Mouse (Mus musculus): ENCODE data around the gene Taf5l.
"Not testable (repeated sequence)": the region's sequence is repeated elsewhere in the genome, so short reads cannot be mapped to it uniquely, and the experiment has no call there.

Taf5l gene

DNA sequence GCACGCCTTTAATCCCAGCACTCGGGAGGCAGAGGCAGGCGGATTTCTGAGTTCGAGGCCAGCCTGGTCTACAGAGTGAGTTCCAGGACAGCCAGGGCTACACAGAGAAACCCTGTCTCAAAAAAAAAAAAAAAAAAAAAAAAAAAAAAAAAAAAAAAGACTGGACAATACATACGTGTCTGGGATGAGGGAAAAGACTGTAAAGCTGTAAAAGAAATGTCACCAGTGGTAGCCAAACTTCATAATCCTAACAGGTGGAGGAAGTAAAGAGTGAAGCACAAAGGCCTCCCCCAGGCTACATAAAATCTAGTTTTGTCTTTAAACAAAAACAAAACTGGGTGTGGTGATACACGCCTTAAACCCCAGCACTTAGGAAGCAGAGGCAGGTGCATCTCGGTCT is 6.9 kb downstream of the Taf5l start:
- DNase-seq (ENCODE audit: extremely low spot score): not testable (repeated sequence)

DNA sequence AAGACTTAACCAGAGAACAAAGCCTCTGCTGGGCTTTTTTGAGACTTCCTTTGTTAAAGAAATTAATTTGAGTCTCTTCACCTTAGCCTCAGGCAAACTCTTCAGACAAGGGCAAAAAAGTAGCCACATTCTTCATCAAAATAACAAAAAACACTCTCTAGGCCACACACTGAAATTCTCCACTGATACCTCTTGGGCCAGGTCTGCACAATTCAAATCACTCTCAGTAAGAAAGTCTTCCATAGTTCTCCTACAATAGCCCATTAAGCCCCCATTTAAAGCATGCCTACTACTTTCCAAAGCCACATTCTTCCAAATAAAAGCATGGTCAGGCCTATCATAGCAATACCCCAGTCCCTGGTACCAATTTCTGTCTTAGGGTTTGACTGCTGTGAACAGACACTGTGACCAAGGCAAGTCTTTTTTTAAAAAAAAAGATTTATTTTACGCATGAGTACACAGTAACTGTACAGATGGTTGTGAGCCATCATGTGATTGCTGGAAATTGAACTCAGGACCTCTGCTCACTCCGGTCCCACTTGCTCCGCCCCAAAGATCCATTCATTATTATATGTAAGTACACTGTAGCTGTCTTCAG is 9.1 kb downstream of the Taf5l start:
- DNase-seq (ENCODE audit: extremely low spot score): no peak

DNA sequence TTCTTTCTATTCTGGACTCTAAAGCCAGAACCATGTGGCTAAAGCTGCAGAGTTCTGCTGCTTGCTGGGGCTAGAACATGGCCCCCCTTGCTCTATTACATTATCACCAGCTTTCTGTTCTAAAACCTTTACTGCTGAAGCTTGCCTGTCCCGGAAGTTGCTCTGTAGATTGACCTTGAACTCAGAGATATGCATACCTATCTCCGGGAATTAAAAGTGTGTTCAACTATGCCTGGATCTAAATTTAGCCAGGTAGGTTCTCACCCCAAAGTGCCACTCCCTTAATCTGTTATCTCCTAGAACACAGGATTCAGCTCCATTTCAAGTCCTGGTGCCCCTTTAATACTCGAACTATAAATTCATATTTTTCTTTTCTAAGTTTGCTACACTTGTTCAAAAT is 9.6 kb downstream of the Taf5l start:
- DNase-seq (ENCODE audit: extremely low spot score): no peak

DNA sequence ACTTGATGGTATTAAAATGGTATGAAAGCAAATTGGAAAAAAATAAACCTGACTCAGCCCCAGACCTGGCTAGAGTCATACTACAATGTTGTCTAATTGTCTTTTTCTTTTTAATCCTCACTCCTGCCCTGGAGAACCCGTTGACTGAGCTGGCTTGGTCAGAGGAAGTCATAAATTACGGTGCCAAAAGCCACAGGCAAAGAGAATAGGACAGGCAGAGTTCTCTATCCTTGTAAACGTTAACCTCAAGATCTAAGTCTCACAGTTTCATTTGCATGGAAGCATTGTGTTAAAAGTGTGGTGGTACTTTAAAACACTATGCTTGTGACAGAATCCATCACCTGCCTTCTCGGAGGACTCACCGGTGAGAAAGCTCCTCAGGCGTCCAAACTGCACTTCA is 13.4 kb downstream of the Taf5l start:
- no peak for DNase-seq (ENCODE audit: extremely low spot score)

DNA sequence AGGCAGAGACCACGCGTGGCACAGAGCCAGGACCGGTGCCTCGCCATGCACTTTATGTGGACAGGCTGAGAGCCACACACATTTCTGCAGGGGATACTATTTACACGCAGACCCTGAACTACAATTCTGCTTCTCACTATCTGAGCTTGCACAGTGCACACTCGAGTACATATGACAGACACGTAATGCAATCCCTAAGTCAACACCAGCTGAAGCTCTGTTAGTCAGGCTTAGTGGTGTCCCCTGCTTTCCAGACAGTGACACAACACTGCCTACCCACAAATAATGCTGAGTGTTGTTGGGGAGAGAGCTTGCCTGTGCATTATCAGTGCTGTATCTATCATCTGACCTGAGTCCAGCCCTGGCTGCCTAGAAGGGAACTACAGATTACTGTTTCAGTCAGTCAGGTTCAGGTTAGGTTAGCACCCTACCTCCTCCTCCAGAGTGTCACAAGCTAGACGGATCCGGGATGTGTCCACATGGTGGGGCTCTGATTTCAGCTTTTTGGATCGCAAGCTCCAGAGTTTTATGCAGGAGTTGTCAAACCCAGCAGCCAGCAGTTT is 18.6 kb downstream of the Taf5l start:
- no peak for DNase-seq (ENCODE audit: extremely low spot score)

DNA sequence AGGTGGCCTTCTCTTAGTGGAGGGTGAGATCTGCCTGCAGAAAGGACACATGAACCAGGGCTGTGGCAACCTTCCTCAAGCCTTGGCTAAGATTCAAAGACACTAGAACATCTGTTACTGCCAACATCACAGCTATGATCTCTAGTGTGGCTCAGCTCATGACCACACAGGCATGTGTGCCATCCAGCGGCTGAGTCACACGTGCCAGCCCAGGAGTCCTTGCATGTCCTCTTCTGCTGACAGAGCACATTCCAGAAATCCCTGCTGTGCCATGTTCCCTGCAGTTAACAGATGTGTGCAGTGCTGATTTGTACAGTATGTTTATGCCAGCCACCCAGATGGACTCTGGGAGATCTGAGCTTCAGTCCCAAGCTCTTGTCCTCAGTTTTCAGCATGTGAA is 21.6 kb downstream of the Taf5l start:
- DNase-seq (ENCODE audit: extremely low spot score): no peak

DNA sequence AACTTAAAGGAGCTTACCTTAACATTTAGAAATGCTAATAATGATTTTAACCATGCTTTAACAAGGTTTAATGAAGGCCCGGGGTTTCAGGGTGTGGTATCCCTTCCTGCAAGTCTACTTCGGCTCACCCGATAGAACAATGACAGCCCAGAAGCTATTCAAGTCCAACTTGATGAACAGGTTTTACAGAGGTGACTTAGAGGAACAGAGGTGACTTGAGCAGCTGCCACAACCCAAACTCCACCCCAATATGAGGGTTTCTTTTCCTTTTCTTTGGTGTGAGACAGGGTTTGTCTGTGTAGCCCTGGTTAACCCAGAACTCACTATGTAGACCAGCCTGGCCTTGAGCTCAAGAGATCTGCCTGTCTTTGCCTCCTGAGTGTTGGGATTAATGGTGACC is 27.2 kb downstream of the Taf5l start:
- DNase-seq (ENCODE audit: extremely low spot score): no peak

DNA sequence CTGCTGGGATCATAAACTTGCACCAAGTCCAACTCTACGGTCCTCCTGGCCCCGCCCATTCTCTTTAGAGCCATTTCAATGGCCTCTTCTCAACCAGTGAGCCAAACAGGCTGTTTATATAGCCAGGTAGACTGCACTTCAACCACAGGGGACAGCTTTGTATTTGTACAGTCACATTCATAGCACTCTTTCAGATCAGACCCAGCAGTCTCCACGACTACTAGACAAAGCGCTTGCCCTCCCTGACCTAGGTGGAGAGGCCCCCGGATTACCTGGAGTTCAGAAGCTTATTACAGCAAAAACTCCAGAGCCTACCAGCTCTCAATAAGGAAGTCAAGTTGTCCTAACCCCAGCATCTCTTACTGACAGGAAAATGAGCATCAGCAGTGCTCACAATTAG is 27.6 kb downstream of the Taf5l start:
- DNase-seq (ENCODE audit: extremely low spot score): no peak

DNA sequence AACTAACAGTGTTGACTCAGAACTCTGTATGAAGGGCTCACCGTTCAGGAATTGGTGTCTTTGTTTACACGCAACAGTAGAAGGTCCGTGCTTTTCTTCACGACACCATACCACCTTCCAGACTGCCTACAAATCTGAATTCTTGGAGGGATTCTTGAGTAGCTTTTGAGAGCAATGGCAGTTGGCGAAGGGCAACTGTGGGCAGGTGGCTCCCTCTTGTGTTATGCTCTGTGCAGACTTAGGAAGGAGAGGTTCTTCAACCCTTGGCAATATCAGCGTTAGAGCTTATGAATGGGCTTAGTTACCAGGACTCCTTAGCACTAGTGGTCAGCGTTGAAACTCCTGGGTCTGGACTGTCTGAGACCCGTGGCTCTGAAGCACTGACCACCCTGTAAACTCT is 28.6 kb downstream of the Taf5l start:
- DNase-seq (ENCODE audit: extremely low spot score): no peak

DNA sequence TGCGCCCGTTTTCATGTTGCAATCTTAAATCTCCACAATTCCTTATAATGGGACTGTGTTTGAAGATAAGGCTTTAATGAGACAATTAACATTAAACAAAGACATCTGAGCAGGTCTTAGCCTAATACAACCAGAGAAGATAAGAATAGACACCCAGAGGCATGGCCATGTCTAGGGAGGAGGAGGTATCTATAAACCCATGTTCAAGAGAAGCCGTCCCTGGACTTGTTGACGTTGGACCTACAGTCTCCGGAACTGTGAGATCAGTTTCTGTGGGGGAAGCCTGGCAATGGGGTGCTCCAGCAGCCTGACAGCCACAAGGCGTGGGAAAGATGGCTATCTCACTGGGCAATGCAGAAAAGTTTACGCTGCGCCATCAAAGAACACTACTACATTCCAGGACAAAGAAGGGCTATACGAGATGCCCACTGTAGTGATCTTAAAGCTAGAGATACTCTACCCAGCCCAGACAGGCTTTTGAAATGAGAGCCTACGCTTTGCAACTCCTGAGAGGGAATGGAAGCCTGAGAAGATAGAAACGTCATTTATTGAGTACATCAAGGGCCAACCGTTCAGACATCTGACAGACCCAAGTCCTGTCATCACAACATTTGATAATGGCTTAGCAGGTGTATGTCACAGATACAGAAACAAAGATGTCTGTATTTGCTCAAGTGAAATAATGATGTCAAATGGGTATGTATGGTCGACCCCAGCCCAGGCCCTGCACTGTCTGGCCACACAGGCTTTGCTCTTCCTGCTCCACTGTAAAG is 30.7 kb downstream of the Taf5l start:
- DNase-seq (ENCODE audit: extremely low spot score): no peak

DNA sequence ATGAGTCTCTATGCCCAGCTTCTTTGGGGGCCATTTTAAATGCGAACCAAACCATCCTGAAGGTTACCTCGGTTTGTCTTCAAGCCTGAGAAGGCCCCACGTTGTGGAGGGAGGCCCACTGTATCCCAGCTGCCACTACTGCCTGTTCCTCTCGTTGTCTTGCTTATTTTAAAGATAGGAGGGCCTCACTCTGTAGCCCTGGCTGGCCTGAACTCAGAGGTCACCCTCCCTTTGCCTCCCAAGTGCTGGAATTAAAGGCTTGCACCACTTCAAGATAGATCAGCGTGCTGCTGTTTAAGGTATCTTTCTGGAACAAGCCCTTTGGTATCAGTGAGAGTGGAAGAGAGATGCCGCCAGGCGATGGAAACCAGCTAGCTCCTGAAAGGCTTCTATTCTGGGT is 32.1 kb downstream of the Taf5l start:
- DNase-seq (ENCODE audit: extremely low spot score): no peak

DNA sequence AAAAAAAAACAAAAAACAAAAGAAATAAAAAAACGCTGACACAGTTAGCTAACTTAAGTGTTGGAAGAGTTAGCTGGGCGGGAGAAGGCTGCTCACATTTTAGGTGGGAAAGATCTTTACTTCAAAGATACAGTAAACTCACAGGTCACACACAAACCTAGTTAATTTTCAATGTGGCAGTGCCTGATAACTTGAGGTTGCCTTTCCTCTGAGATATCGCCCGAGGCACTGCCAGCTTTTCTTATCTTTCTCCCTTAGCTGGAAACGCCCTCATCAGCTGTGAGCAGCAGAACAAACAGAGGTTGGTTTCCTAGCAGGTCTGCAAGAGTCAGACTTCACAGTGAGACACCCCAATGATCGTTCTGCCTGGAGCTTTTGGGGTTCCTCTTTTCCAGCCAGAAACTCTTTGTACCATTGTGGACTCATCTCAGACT is 32.6 kb downstream of the Taf5l start:
- DNase-seq (ENCODE audit: extremely low spot score): no peak

DNA sequence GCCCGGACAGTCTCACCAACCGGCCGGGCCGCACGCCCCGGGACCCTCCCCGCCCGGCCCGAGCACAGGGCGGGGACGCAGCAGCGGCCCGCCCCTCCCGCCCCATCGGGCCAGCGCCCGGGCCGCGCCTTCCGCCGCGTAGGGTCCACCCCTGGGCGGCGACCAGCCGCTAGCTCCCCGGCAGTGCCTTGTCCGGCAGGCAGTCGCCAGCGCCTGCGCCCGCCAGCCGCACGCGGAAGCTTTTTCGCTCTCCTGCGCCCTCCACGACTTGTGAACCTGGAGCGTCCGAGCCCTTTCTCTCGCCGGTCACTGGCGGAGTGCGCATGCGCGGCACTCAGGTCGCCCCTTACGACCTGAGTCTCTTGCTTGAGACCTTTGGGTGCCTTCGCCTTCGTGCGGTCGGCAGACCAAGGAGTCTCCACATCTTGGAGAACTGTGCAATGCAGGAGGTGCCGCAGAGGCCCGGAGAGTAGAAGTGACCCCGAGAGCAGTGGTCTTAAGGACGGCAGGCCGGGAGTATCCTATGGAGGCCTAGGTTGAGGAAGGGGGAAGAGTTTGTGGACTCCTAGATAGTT is 38.3 kb downstream of the Taf5l start, which contains the start of gene Abcb10:
TSS of gene Abcb10 (minus strand) at position 297 of the 575 bp plus-strand sequence.
- DNase-seq (ENCODE audit: extremely low spot score): peak; percentile 89

DNA sequence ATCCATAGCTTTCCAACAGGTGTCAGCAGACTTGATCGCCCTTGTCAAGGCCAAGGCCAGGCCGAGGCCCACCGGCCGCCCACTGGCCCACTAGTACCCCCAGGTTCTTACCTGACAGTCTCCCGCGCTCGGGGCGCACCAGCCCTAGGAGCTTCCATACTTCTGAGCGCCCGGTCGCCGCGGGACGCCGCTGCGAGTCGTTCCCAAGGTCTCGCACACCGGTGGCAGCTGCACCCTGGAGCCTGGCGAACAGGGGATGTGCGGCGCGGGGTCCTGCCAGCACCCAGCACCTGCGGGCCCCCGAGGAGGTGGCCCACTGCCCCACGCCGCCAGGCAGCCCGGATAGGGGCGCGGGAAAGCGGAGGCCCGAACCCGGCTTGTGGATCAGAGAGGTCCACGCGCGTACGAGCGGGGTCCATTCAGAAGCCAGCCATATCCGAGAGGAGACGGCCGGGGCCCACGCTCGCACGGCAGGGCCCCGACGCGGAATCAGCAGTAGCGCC is 38.9 kb downstream of the Taf5l start:
- DNase-seq (ENCODE audit: extremely low spot score): no peak

DNA sequence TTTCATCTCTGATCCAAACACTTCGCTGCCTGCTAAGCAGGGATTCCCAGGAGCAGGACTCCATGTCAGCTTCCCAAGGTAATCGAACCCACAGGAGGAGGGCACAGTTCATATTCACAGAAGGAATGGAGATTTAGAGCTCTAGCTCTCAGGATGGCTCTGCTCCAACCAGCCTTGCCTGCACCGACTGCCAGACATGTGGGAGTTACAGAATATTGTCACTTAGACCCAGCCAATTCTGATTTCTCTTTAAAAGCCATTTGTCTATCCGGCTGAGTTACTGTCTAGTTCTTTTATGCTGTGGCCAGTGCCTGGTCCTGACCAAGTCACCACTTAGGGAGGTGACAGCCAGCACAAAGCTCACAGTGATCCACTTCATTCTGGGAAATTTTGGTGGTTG is 39.5 kb downstream of the Taf5l start:
- no peak for DNase-seq (ENCODE audit: extremely low spot score)

DNA sequence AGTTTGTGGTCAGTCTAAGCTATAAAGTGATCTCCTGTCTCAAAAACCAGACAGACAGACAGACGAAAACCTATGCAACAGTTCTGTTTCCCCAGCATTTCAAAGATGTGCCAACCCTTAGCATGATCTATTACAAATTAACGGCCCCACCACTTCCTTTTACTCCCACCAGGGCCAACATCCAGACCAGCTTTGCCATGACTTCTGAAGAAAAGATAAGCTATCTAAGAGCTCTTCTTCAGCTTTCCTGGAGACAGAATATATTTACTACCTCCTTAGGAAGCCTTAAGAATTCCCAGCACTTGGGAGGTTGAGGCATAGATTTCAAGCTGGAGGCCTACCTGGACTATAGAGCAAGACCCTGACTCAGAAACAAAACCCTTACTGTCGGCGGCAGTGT is 41.0 kb downstream of the Taf5l start:
- no peak for DNase-seq (ENCODE audit: extremely low spot score)

DNA sequence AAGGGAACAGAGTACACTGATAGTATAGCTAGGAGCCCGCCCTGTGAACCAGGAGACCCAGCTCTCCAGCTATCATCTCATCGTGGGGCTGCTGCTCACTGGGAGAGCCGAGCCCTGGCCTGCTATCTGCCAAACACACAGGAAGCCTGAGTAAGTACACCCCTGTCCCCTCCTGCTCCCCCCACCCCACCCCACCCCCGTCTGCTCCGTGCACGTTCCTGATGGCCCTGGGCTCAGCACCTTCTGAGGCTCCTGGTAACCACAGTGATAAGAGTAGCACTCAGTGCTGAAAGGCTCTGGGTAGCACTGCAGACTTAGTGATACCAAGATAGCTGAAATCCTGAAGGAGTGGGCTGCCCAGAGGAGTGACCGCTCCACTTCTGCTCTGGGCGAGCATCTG is 42.3 kb downstream of the Taf5l start:
- no peak for DNase-seq (ENCODE audit: extremely low spot score)

DNA sequence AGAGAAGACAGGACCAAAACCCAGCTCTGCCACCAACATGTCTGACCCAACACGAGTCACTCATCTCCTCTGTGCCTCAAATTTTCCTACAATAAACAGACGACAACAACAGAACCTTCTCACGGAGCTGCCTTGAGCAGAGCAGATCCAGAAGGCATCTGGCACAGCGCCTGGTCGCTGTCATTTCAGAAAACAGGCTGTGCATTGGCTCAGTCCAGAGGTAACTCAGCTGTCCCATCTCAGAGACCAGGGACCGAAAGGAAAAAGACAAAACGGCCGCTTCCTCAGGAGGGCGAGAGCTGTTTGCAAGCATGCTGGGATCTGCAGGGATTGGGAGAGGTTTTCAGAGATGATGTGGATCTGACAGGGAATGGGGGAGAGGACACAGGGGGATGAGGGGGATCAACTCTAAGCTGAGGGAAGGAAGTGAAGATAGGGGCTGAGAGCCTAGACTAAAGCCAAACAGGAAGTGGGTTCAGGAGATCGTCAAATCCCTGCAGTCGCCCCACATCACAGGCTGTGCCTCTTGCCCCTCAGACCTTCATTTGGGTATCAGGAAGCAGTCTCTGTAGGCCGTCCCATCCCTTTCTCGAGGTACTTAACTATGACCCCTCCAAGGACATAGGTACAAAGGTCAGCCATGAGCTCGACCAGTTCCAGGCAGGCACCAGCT is 42.9 kb downstream of the Taf5l start:
- DNase-seq (ENCODE audit: extremely low spot score): no peak

DNA sequence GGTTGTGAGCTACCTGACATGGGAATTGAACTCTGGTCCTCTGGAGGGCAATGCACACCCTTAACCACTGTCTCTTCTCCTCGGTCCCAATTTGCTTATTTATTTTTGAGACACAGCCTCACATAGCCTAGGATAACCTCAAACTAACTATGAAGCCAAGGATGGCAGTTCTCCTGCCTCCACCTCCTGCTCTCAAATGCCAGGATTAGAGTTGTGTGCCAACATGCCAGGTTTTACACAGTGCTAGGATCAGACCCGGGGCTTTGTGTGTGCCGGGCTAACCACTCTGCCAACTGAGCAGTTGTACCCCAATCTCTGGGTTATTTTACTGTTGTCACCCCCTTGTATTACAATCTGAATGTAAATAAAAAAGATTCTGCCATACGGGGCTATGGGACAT is 43.7 kb downstream of the Taf5l start:
- DNase-seq (ENCODE audit: extremely low spot score): no peak

DNA sequence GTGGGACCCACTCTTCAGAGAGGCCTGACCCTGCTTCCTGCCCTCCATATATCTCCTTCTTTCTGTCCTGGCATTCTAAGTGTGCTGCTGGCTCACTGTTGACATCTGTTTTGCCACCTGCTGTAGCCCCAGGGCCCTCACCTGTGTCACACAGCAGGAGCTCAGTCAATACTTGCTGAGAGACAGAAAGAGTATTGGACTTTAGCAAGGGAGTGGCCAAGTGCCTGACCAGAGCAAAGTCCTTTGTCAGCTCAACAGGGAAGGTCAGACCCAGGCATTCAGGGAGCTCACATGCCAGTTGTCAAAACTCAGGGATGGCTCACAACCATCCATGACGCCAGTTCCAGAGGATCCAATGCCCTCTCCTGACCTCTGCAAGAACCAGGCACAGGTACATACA is 47.7 kb downstream of the Taf5l start:
- no peak for DNase-seq (ENCODE audit: extremely low spot score)

DNA sequence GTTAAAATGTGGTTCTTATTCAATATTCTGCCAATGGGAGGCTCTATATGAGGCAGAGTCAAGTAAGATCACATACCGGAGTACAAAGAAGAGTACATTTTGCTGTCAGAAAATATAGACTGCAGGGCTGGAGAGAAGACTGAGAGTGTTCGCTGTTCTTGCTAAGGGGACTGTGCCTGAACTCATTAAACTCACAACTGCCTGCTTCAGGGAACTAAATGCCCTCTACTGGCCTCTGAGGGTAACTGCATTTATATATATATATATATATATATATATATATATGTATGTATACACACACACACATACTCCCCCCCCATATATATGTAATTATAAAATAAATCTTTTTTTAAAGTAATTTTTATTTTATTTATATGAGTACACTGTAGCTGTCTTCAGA is 54.3 kb downstream of the Taf5l start:
- DNase-seq (ENCODE audit: extremely low spot score): no peak

DNA sequence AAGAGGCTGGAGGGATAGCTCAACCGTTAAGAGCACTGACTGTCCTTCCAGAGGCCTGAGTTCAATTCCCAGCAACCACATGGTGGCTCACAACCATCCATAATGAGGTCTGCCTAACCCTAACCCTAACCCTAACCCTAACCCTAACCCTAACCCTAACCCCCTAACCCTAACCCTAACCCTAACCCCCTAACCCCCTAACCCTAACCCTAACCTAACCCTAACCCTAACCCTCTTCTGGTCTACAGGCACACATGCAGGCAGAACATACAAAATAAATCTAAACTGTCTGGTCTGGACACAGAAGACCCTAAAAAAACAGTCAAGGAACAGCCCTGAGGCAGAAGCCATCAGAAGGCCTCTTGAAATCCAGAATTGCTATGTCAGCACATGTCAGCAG is 59.8 kb downstream of the Taf5l start:
- no peak for DNase-seq (ENCODE audit: extremely low spot score)

Data from embryo, embryonic 9.5 days (tissue).